Mouse (Mus musculus) heart, embryonic 16.5 days (tissue): ENCODE data around the gene Cabp2. TPM values are rescaled to one million over a fixed set of nuclear protein-coding genes. Genes with fewer than 3 reads are reported as not detected.

Source experiments
- ATAC-seq: fragments of 200-750 bp; cut with Nextera tagmentation; replicated peaks from 2 replicates; pipeline ENCODE4 v1.8.0; 2017; ENCODE audit warnings: moderate number of reproducible peaks; ENCODE audit not compliant: insufficient read depth, low FRiP score; ENCODE audit errors: extremely low read depth
- H3K27ac ChIP-seq: fragments of 300-500 bp; sonication (generic); 2 replicates; pipeline ENCODE4 v1.5.1; 2014; ENCODE audit warnings: mild to moderate bottlenecking, low read length, control low read depth, moderate library complexity
- H3K27me3 ChIP-seq: fragments of 300-500 bp; sonication (generic); 2 replicates; pipeline ENCODE4 v1.6.1; 2014; ENCODE audit warnings: low read length, mixed read lengths; ENCODE audit not compliant: control insufficient read depth, insufficient read depth
- H3K36me3 ChIP-seq: fragments of 300-500 bp; sonication (generic); 2 replicates; pipeline ENCODE4 v1.6.1; 2014; ENCODE audit not compliant: control insufficient read depth, insufficient read depth
- H3K4me1 ChIP-seq: fragments of 300-500 bp; sonication (generic); 2 replicates; pipeline ENCODE4 v1.6.1; 2014; ENCODE audit warnings: low read length, mixed read lengths; ENCODE audit not compliant: control insufficient read depth, insufficient read depth
- H3K4me2 ChIP-seq: fragments of 300-500 bp; sonication (generic); 2 replicates; pipeline ENCODE4 v1.6.1; 2014; ENCODE audit warnings: low read depth, mild to moderate bottlenecking, control low read depth, low read length
- H3K4me3 ChIP-seq: fragments of 300-500 bp; sonication (generic); 2 replicates; pipeline ENCODE4 v1.5.1; 2014; ENCODE audit warnings: mild to moderate bottlenecking, control low read depth, low read length
- H3K9ac ChIP-seq: fragments of 300-500 bp; sonication (generic); 2 replicates; pipeline ENCODE4 v1.6.1; 2014; ENCODE audit warnings: low read length, control low read depth
- H3K9me3 ChIP-seq: fragments of 300-500 bp; sonication (generic); replicated peaks from 2 replicates; pipeline ENCODE4 v1.6.1; 2016; ENCODE audit warnings: low read length; ENCODE audit not compliant: control insufficient read depth
- WGBS: fragments of 180-500 bp; shearing (Covaris S2); extraction: QIAGEN DNeasy Blood & Tissue Kit; methylation state at CpG from one replicate; pipeline ENCODE4 v1.1.7; 2014; 5-methylcytosine and 5-hydroxymethylcytosine counted together
- polyA plus RNA-seq: library from polyadenylated mRNA; unstranded; fragments of >200 nt; fragmentation: Nextera tagmentation; extraction: Ambion mirVana; gene quantifications from 2 replicates; pipeline ENCODE4 v1.2.1, GENCODE M21; 2015

Cabp2 gene
- polyA plus RNA-seq, 1 experiment from 2014 or later = not detected

- WGBS = 73% methylated on average over 3 of the region's 3 CpGs
- peaks cover 3% of the 10 kb centered on the region; the same call in 1 of the 2 replicates for H3K27me3 ChIP-seq
These were observed 13.0 kb downstream of the Cabp2 start for GRCm38 (mm10) chr19:4094348-4094747.

DNA sequence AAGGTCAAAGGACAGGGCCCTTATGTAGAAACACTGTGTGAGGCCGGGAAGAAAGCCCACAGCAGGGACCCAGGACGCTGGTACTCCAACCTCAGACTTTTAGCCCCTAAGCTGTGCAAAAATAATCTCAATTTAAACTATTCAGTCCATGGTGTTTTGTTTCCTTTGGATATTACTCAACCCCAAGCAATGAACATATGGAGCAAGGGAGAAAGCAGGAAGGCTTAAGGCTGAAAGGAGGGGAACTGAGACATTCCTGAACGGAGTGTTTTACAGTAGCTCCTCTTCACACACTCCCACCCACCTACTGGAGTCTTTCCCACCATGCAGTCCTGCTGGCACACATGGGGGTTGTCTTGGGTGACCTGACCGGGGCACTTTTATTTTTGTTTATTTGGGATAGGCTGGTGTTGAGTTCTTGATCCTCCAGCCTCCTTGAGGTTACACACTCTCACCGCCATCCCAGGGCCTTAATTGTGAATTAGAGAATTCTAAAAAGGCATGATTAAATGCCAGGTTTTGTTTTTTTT, 13.5 kb downstream of the Cabp2 start:
- Histone ChIP-seq H3K4me1 (peaks cover 22% of the 10 kb centered on the region), H3K36me3 (no peaks in the 10 kb centered on the region), H3K9ac (no peak overlapping the region), H3K9me3 (no peaks in the 10 kb centered on the region), H3K4me2 (no peak overlapping the region), H3K27ac (no peak overlapping the region), H3K27me3 (no peaks in the 10 kb centered on the region), H3K4me3 (no peak overlapping the region)
- WGBS = 70% methylated on average over 5 of the region's 5 CpGs
- no peak for ATAC-seq

More at GRCm38 (mm10) chr19:4094348-4094747, 13.0 kb downstream of the Cabp2 start:
- Histone ChIP-seq H3K27ac (no peak overlapping the region), H3K9ac (no peak overlapping the region), H3K4me2 (no peak overlapping the region), H3K4me3 (no peak overlapping the region), H3K36me3 (no peaks in the 10 kb centered on the region), H3K4me1 (peaks cover 17% of the 10 kb centered on the region), H3K9me3 (no peaks in the 10 kb centered on the region)
- no peak for ATAC-seq

GRCm38 (mm10) chr19:4095802-4096201, 14.4 kb downstream of the Cabp2 start:
- no peak for ATAC-seq
- peaks cover 5% of the 10 kb centered on the region; the same call in 1 of the 2 replicates for H3K27me3 ChIP-seq
- no peaks in the 10 kb centered on the region for H3K9me3 ChIP-seq
- H3K36me3 ChIP-seq = no peaks in the 10 kb centered on the region
- H3K4me3 ChIP-seq = no peak overlapping the region
- H3K4me2 ChIP-seq = no peak overlapping the region
- peaks cover 28% of the 10 kb centered on the region for H3K4me1 ChIP-seq
- 66% methylated on average over 3 of the region's 3 CpGs for whole genome bisulfite sequencing
- no peak overlapping the region for H3K27ac ChIP-seq
- H3K9ac ChIP-seq = no peak overlapping the region

- H3K4me2 ChIP-seq = peak within 1 kb of the TSS; percentile 68
- peak; percentile 90 for ATAC-seq
- H3K9me3 ChIP-seq = no peaks in the 10 kb centered on the region
- H3K4me3 ChIP-seq = peak within 1 kb of the TSS; percentile 70
- no peaks in the 10 kb centered on the region for H3K36me3 ChIP-seq
- peak within 1 kb of the TSS; percentile 86 for H3K27ac ChIP-seq
- WGBS = under 1% methylated on average over 65 of the region's 65 CpGs
- peaks cover 32% of the 10 kb centered on the region for H3K4me1 ChIP-seq
- peaks cover 12% of the 10 kb centered on the region; the same call in 1 of the 2 replicates for H3K27me3 ChIP-seq
- peak within 1 kb of the TSS; percentile 76 for H3K9ac ChIP-seq
These were observed 15.5 kb downstream of the Cabp2 start, which contains the start of gene Cdk2ap2 for GRCm38 (mm10) chr19:4096642-4097440. Cdk2ap2 (plus strand) TSS chr19:4097182.

DNA sequence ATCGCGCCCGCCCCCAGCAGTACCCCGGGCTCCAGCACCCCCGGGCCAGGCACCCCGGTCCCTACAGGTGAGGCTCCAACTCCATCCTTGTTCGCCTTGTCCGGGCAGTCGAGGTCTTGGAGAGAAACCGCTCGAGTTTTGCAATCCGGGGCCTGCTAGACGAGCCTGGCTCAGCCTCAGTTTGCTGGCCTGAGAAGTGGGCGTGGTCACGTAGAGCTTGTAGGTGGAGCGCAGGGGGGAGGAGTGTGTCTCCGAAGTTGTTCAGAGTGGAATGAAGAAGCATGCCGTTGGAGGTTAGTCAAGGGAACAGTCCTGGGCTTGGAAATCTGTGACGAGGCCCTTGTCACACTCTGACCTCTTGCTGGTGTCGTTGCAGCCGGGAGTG, 16.1 kb downstream of the Cabp2 start:
- Histone ChIP-seq H3K4me3 (peak overlapping the region; percentile 70), H3K4me1 (peaks cover 32% of the 10 kb centered on the region), H3K9ac (peak overlapping the region; percentile 71), H3K9me3 (no peaks in the 10 kb centered on the region), H3K36me3 (no peaks in the 10 kb centered on the region), H3K27me3 (peaks cover 18% of the 10 kb centered on the region; the same call in 1 of the 2 replicates), H3K4me2 (peak overlapping the region; percentile 68), H3K27ac (peak overlapping the region; percentile 77)
- under 1% methylated on average over 21 of the region's 21 CpGs for WGBS
- ATAC-seq = peak; percentile 21

DNA sequence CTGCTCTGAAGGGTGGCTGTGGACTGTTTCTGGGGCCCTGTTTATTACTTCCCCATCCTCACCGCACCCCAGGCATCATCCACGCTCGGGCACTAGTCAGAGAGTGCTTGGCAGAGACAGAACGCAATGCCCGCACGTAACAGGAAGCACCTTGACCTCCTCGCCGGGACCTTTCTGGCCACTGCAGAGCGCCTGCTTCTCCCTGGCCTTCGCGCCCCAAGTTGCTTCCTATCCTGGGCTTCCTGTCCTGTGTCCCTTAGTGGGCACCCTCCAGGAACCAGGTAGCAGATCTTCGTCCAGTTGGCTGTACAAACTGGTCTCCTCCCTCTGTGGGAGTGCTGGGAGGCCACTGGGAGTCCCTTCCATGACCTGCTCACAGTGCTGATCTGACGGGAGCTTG, 17.0 kb downstream of the Cabp2 start:
- ATAC-seq = no peak
- Histone ChIP-seq H3K36me3 (peaks cover 2% of the 10 kb centered on the region; the same call in 1 of the 2 replicates), H3K4me1 (peaks cover 32% of the 10 kb centered on the region), H3K9ac (no peak overlapping the region), H3K27me3 (peaks cover 20% of the 10 kb centered on the region; the same call in 1 of the 2 replicates), H3K4me3 (no peak overlapping the region; the same call in 1 of the 2 replicates), H3K4me2 (no peak overlapping the region), H3K27ac (no peak overlapping the region; the same call in 1 of the 2 replicates), H3K9me3 (no peaks in the 10 kb centered on the region)
- WGBS = 89% methylated on average over 13 of the region's 13 CpGs

DNA sequence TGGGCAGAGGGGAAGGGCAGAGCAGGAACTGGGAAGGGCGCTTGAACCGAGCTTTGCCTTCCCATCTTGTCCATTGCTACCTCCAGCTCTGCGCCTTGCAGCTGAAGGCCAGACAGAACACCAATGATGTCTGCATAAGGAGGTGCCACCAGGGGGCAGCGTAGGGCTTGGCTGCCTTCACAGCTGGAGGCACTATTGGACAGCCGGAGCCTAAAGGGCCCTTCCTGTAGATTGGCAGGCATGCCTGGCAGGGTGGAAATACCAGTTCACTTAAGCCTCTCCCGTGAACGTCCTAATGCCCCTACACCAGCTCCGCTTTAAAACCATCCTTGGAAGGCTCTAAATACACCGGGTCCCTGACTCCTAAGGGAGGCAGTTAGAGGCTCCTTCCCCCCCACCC, 17.7 kb downstream of the Cabp2 start:
- Histone ChIP-seq H3K27ac (peak overlapping the region; percentile 49), H3K27me3 (peaks cover 20% of the 10 kb centered on the region; the same call in 1 of the 2 replicates), H3K4me2 (peak overlapping the region; percentile 92), H3K9ac (peak overlapping the region; percentile 78), H3K36me3 (peaks cover 2% of the 10 kb centered on the region; the same call in 1 of the 2 replicates), H3K4me1 (peaks cover 32% of the 10 kb centered on the region), H3K4me3 (peak overlapping the region; percentile 71), H3K9me3 (no peaks in the 10 kb centered on the region)
- peak; percentile 12; the same call in 1 of the 2 replicates for ATAC-seq
- WGBS = 10% methylated on average over 9 of the region's 9 CpGs

GRCm38 (mm10) chr19:4099837-4100717, 18.7 kb downstream of the Cabp2 start, which contains the start of gene Pitpnm1:
Pitpnm1 (plus strand) TSS chr19:4099998.
- peaks cover 2% of the 10 kb centered on the region; the same call in 1 of the 2 replicates for H3K36me3 ChIP-seq
- peak within 1 kb of the TSS; percentile 49 for H3K27ac ChIP-seq
- H3K27me3 ChIP-seq = peaks cover 20% of the 10 kb centered on the region; the same call in 1 of the 2 replicates
- peak within 1 kb of the TSS; percentile 78 for H3K9ac ChIP-seq
- H3K4me2 ChIP-seq = peak within 1 kb of the TSS; percentile 92
- peaks cover 32% of the 10 kb centered on the region for H3K4me1 ChIP-seq
- ATAC-seq = peak; percentile 8; the same call in 1 of the 2 replicates
- no peaks in the 10 kb centered on the region for H3K9me3 ChIP-seq
- under 1% methylated on average over 52 of the region's 53 CpGs for WGBS
- peak within 1 kb of the TSS; percentile 71 for H3K4me3 ChIP-seq
